Mouse (Mus musculus): ENCODE results near the gene D630045J12Rik. TPM values are rescaled to one million over a fixed set of nuclear protein-coding genes. Genes with fewer than 3 reads are reported as not detected.
A peak's percentile ranks its signal among the peaks of the same experiment; 100 is the strongest.

The D630045J12Rik gene
- polyA plus RNA-seq, 1 experiment from 2014 or later, result 6.2 TPM

DNA sequence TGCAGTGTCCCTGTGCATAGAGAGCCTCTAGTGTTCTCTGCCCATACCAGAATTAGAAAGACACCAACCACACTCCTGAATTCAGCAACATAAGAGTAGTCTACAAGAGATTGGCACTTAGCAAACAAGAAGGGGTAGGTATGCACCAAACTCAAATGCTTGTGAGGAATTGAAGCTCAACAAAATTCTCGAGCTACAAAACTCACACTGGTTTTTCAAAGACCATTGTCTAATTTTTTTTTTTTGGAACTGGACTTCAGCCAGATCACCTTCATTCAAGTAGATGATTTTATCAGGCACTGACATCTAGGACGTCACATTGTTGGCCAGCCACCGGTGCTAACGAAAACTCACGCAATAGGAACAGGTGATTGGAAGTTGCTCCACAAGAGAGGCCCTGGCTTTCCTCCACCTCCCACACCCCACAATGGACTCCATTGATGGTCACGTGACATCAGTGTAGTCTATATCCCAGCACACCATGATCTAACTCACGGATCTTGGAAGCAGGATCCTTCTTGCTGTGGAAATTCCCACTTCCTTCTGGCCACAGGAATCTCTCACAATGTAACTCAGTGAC lies 151.5 kb downstream of the D630045J12Rik start:
- Histone ChIP-seq H3K36me3 (ENCODE audit: insufficient read depth) (no peaks in the 10 kb centered on the region), H3K4me2 (no peak overlapping the region), H3K9me3 (ENCODE audit: low read depth, low read length) (no peaks in the 10 kb centered on the region), H3K9ac (no peak overlapping the region), H3K4me3 (ENCODE audit: low read depth, low read length) (no peak overlapping the region), H3K27ac (ENCODE audit: low read depth) (no peak overlapping the region), H3K27me3 (ENCODE audit: insufficient read depth, low read length) (no peaks in the 10 kb centered on the region), H3K4me1 (ENCODE audit: insufficient read depth) (no peaks in the 10 kb centered on the region)
- TF ChIP-seq CTCF (IDR thresholded peaks at IDR 0.05; ENCODE audit: low read depth), result no peak
- no peak for ATAC-seq (ENCODE audit: insufficient read depth)
- DNase-seq, result no peak
- WGBS, result 76% methylated on average over 7 of the region's 7 CpGs

DNA sequence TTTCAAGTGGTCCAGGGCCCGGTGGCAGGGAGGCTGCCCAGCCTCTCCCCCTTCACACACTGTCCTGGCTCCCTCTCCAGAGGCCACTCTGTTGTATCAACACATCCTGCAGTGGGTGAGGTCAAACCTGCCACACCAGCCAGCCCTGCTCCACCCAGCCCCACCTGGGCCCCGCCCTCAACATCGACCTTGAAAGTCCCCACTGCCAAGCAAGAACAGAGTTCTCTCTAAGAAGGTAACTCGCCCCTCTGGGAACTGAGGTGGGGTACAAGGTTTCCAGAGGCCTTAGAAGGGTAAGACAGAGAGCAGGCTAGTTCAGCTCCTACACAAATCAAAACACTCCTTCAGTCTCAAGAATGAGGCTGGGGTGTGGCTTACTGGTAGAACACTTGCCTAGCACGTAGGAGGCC lies 156.8 kb downstream of the D630045J12Rik start:
- DNase-seq, result no peak
- H3K27ac ChIP-seq (ENCODE audit: low read depth), result no peak overlapping the region

DNA sequence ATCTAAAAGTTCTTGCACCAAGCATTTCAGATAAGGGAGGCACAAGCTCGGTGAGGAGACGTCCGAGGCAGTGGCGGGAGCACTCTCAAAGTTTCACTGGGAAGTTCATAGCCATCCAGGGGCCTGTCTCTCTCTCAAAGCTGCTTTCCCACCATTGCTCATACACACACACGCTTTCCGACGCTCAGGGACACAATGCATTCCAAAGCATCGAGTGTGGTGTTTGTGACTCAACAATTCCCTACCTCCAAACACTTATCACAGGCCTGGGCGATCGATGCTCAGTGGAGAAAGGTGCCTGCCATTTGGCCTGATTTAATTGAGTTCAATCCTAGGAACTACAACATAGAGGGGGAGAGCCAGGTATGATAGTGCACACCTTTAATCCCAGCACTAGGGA lies 159.1 kb downstream of the D630045J12Rik start:
- Histone ChIP-seq H3K4me1 (ENCODE audit: insufficient read depth) (no peaks in the 10 kb centered on the region), H3K27ac (ENCODE audit: low read depth) (no peak overlapping the region), H3K27me3 (ENCODE audit: insufficient read depth, low read length) (no peaks in the 10 kb centered on the region), H3K4me3 (ENCODE audit: low read depth, low read length) (no peak overlapping the region), H3K9ac (no peak overlapping the region), H3K36me3 (ENCODE audit: insufficient read depth) (no peaks in the 10 kb centered on the region), H3K4me2 (no peak overlapping the region), H3K9me3 (ENCODE audit: low read depth, low read length) (no peaks in the 10 kb centered on the region)
- no peak for TF ChIP-seq CTCF (IDR thresholded peaks at IDR 0.05; ENCODE audit: low read depth)
- ATAC-seq (ENCODE audit: insufficient read depth), result no peak
- WGBS, result 78% methylated on average over 10 of the region's 10 CpGs
- no peak for DNase-seq

More for the DNA sequence above, 156.8 kb downstream of the D630045J12Rik start:
- Histone ChIP-seq H3K9me3 (ENCODE audit: low read depth, low read length) (no peaks in the 10 kb centered on the region), H3K4me2 (no peak overlapping the region), H3K9ac (no peak overlapping the region), H3K36me3 (ENCODE audit: insufficient read depth) (no peaks in the 10 kb centered on the region), H3K27me3 (ENCODE audit: insufficient read depth, low read length) (no peaks in the 10 kb centered on the region), H3K4me1 (ENCODE audit: insufficient read depth) (no peaks in the 10 kb centered on the region), H3K4me3 (ENCODE audit: low read depth, low read length) (no peak overlapping the region)
- TF ChIP-seq CTCF (IDR thresholded peaks at IDR 0.05; ENCODE audit: low read depth), result no peak
- peak; percentile 81; the same call in 1 of the 2 replicates for ATAC-seq (ENCODE audit: insufficient read depth)
- WGBS, result 47% methylated on average over 5 of the region's 5 CpGs

DNA sequence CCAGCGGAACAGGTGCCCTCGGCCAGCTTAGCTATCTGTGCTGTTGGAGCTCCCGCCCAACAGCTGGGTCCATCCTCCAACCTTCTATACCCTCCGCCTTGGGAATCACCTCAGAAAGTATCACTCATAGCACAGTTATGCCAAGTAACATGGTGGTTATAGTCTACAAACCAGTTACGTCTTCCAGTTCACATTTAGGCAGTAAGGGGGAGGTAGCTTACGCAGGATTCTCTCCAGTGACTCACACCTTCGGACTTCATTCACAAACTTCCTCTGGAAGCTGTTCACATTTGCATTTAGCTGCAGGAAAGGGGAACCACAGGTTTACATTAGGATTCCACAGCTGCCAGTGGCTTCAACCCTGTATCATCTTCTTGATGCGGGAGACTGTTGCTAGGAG lies 161.3 kb downstream of the D630045J12Rik start:
- H3K4me1 ChIP-seq (ENCODE audit: insufficient read depth), result no peaks in the 10 kb centered on the region
- no peak overlapping the region for H3K27ac ChIP-seq (ENCODE audit: low read depth)
- no peaks in the 10 kb centered on the region for H3K9me3 ChIP-seq (ENCODE audit: low read depth, low read length)
- no peaks in the 10 kb centered on the region for H3K36me3 ChIP-seq (ENCODE audit: insufficient read depth)
- H3K4me3 ChIP-seq (ENCODE audit: low read depth, low read length), result no peak overlapping the region
- no peak overlapping the region for H3K4me2 ChIP-seq
- no peak overlapping the region for H3K9ac ChIP-seq
- WGBS, result 93% methylated on average over 8 of the region's 8 CpGs
- DNase-seq, result no peak
- ATAC-seq (ENCODE audit: insufficient read depth), result no peak
- H3K27me3 ChIP-seq (ENCODE audit: insufficient read depth, low read length), result no peaks in the 10 kb centered on the region
- no peak for TF ChIP-seq CTCF (IDR thresholded peaks at IDR 0.05; ENCODE audit: low read depth)

DNA sequence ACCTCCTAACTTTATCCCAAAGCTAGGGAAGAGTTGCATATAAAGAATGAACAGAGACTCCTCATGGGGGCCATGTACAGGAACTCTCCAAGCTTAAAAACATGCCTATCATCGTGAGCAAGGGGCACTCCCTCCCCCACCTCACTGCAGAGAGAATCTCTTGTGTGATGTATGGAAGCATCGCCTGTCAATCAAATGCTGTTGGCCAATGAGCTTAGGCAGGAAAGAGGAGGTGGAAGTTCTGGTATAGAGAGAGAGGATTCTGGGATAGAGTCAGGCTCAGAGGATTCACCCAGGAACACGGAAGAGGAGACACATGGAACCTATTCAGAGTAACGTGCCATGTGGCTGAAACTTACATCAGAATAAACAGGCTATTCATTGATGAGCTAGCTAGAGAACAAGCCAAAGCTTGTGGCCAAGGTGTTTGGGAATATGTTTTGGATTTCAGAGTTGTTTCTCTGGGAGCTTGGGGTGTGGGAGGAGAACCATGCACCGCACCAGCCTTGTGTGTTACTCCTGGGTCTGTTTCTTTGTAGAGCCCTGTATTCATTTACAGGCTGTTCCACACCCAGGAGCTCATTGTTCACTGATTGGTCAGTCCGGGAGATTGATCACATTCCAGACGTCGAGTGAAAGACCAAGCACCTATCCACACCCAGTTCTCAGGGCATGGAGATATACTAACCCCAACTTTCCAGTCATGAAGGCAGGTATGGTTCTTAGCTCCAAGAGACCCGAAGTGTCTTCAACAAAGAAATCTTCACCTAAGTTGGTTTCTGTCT lies 166.4 kb downstream of the D630045J12Rik start:
- Histone ChIP-seq H3K9ac (no peak overlapping the region), H3K36me3 (ENCODE audit: insufficient read depth) (no peaks in the 10 kb centered on the region), H3K4me1 (ENCODE audit: insufficient read depth) (no peaks in the 10 kb centered on the region), H3K4me2 (no peak overlapping the region), H3K4me3 (ENCODE audit: low read depth, low read length) (no peak overlapping the region), H3K27me3 (ENCODE audit: insufficient read depth, low read length) (no peaks in the 10 kb centered on the region), H3K27ac (ENCODE audit: low read depth) (no peak overlapping the region), H3K9me3 (ENCODE audit: low read depth, low read length) (no peaks in the 10 kb centered on the region)
- no peak for ATAC-seq (ENCODE audit: insufficient read depth)
- 68% methylated on average over 9 of the region's 9 CpGs for WGBS
- TF ChIP-seq CTCF (IDR thresholded peaks at IDR 0.05; ENCODE audit: low read depth), result no peak
- DNase-seq, result no peak

DNA sequence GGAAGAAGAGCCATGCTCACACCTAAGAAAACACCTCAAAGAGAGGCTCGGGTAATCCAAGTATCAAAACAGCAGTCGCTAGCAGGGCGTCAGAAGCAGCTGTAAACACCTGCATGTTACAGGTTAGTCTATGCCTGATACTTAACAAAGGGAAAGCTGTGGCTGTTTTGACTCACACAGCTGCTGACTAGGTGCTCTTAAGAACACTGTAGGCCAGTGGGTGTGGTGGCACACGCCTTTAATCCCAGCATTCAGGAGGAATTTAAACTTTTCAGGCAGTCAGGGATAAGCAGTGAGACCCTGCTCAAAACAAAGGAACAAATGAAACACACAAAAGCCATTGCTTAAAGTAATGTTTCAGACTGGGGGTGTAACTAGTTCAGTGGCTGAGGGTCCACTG lies 170.6 kb downstream of the D630045J12Rik start:
- Histone ChIP-seq H3K9me3 (ENCODE audit: low read depth, low read length) (no peaks in the 10 kb centered on the region), H3K4me1 (ENCODE audit: insufficient read depth) (peaks cover 7% of the 10 kb centered on the region), H3K4me2 (no peak overlapping the region), H3K27ac (ENCODE audit: low read depth) (no peak overlapping the region), H3K9ac (no peak overlapping the region), H3K27me3 (ENCODE audit: insufficient read depth, low read length) (no peaks in the 10 kb centered on the region), H3K4me3 (ENCODE audit: low read depth, low read length) (no peak overlapping the region), H3K36me3 (ENCODE audit: insufficient read depth) (no peaks in the 10 kb centered on the region)
- no peak for ATAC-seq (ENCODE audit: insufficient read depth)
- no peak for TF ChIP-seq CTCF (IDR thresholded peaks at IDR 0.05; ENCODE audit: low read depth)
- WGBS, result 29% methylated on average over 4 of the region's 4 CpGs
- DNase-seq, result no peak

DNA sequence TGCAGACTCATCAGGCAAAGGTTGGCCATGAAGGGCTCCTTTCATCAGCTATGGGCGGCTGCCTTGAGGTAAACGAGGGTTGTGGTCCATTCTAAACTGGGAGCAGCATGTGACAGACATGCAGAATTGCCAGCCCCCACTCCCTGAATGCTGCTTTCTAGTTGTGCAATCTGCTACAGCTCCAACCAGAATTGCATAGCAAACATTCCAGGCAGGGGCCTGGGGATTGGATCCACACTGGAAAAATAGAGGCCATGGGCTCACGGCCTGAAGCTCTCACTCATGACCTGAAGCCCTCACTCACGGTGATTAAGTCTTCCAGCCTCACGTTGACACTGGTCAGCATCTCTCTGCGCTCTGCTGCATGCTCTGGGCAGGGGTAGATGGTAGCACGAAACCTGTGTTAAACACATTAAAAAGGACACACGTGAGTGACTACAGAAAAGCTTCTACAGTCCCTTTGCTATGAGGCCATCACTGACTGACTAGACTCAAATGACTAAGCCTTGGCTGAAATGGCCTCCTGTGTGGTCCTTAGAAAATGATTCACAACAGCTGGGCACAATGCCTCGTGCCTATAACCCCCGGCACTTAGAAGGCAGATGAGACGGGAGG lies 172.0 kb downstream of the D630045J12Rik start:
- DNase-seq (peak; percentile 66), ATAC-seq (ENCODE audit: insufficient read depth) (peak; percentile 76)
- Histone ChIP-seq H3K4me1 (ENCODE audit: insufficient read depth) (peaks cover 7% of the 10 kb centered on the region), H3K4me2 (no peak overlapping the region), H3K27me3 (ENCODE audit: insufficient read depth, low read length) (no peaks in the 10 kb centered on the region), H3K9ac (no peak overlapping the region), H3K4me3 (ENCODE audit: low read depth, low read length) (no peak overlapping the region), H3K36me3 (ENCODE audit: insufficient read depth) (no peaks in the 10 kb centered on the region), H3K27ac (ENCODE audit: low read depth) (peak overlapping the region; percentile 48; the same call in 1 of the 2 replicates), H3K9me3 (ENCODE audit: low read depth, low read length) (no peaks in the 10 kb centered on the region)
- 47% methylated on average over 11 of the region's 11 CpGs for WGBS
- no peak for TF ChIP-seq CTCF (IDR thresholded peaks at IDR 0.05; ENCODE audit: low read depth)

Measured in lung, embryonic 14.5 days (tissue).